Mouse (Mus musculus): ENCODE data around the gene Fam71d. TPM values are rescaled to one million over a fixed set of nuclear protein-coding genes. Genes with fewer than 3 reads are reported as not detected.

The Fam71d gene
- total RNA-seq, 4 experiments from 2014 or later = 0.68 to 2.6 (median 1.6) TPM

DNA sequence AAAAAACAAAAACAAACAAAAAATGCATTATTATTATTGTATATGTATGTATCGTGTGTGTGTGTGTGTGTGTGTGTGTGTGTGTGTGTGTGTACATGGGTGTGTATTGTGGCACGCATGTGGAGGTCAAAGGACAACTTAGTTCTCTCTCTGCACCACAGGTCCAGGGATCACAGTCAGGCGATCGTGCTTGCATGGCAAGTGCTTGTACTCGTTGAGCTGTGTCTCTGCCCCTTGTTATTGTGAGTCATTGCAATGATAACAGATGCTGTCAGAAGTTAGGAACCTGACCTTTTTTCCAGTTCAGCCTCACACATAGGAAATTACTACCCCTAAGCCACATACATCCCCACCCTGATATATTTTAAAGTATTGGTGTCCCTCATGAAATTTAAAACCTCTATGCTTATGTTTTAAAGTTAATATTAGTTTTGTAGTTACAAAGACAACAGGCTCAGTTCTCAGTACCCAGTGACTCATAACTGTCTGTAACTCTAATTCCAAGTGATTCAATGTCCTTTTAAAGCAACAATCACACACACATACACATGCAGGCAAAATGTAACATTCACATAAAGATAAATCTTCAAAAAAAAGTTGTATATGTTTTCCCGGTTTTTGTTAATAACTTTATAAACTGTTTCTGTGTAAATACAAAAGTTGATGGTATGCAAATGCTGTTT lies 77.8 kb downstream of the Fam71d start:
- no peak for DNase-seq (ENCODE audit: low spot score in 2 of 2)

DNA sequence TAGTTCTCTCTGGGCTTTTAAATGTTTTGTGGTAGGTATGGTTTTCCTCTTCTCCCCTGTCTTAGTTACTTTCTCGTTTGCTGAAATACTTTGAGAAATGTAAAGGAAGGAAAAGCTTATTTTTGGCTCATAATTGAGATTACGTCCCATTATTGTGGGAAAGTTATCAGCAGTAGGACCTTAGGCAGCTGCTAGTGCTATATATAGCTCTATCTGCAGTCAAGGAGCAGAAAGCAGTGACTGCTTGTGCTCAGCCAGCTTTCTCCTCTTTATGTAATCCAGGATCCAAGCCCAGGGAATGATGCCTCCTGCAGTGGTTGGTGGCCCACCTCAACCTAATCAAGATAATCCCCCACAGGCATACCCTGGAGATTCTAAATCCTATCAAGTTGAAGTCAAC lies 81.9 kb downstream of the Fam71d start:
- no peak for DNase-seq (ENCODE audit: low spot score in 2 of 2)

GRCm38 (mm10) chr12:78777916-78778315 lies 86.6 kb downstream of the Fam71d start:
- DNase-seq (ENCODE audit: low spot score in 2 of 2) = no peak

- DNase-seq (ENCODE audit: low spot score in 2 of 2) = no peak
Measured at GRCm38 (mm10) chr12:78778423-78779067, 87.2 kb downstream of the Fam71d start.

Other genes with a start within 250 kb of the Fam71d start
- gene Mpp5, start 57.4 kb downstream of the Fam71d start, total RNA-seq (2022) = 10 to 100 TPM; 23.6 to 36.8 (median 29.9) TPM
- 100 to 1,000 TPM; 242 to 278 (median 250) TPM for gene Atp6v1d, start 170.1 kb downstream of the Fam71d start, total RNA-seq (2022)
- gene Eif2s1, start 170.3 kb downstream of the Fam71d start, total RNA-seq (2022) = 10 to 100 TPM; 46.6 to 56.8 (median 50.9) TPM
- under 1 TPM in 3 of 4 experiments, not detected in 1; 0.21 to 0.49 (median 0.34) TPM for gene Plek2, start 215.4 kb downstream of the Fam71d start, total RNA-seq (2022)

Data from layer of hippocampus, adult 8-10 months (tissue).